In genomic region chr7:142563168-142563567, GRCm38 (mm10) we compare ENCODE assay signal across 12 mouse cellular contexts. TPM values are rescaled to one million over a fixed set of nuclear protein-coding genes. Genes with fewer than 3 reads are reported as not detected.
DNase-seq lines count a peak whose midpoint lies in the region; ATAC-seq and TF ChIP-seq lines count a peak whose summit lies in the region.
"Had no signal": no experiment of that assay in that cellular context is flagged by ENCODE, and none has a peak within 500 bp of the region (broad histone marks: within the 10 kb centered on the region; RNA-seq: fewer than 3 reads in every experiment).

No protein-coding gene starts in this region.

- peak overlapping the region; percentile 95 for H3K27ac ChIP-seq in heart, embryonic 10.5 days
- H3K27ac ChIP-seq in midbrain, embryonic 11.5 days (ENCODE audit: low read depth, low read length) = no peak overlapping the region
- no peak overlapping the region for H3K27ac ChIP-seq in midbrain, embryonic 16.5 days (ENCODE audit: low read length)
- no peak overlapping the region for H3K27ac ChIP-seq in limb, embryonic 14.5 days (replicated peaks; ENCODE audit: low read depth, low read length)
- H3K27ac ChIP-seq: forebrain, embryonic 15.5 days had no signal

- peaks cover 99% of the 10 kb centered on the region for H3K4me1 ChIP-seq in heart, embryonic 10.5 days
- H3K4me1 ChIP-seq in midbrain, embryonic 11.5 days (ENCODE audit: control insufficient read depth, insufficient read depth, low read length) = peaks cover 19% of the 10 kb centered on the region
- H3K4me1 ChIP-seq in midbrain, embryonic 16.5 days (ENCODE audit: control insufficient read depth, insufficient read depth, low read length) = peaks cover 2% of the 10 kb centered on the region; the same call in 1 of the 2 replicates
- peaks cover 48% of the 10 kb centered on the region for H3K4me1 ChIP-seq in limb, embryonic 14.5 days (ENCODE audit: control insufficient read depth, insufficient read depth, low read length)

- WGBS in heart, embryonic 10.5 days = 27% methylated on average over 6 of the region's 6 CpGs
- 33% methylated on average over 6 of the region's 6 CpGs for WGBS in midbrain, embryonic 11.5 days
- WGBS in midbrain, embryonic 16.5 days = 24% methylated on average over 6 of the region's 6 CpGs
- 18% methylated on average over 6 of the region's 6 CpGs for WGBS in limb, embryonic 14.5 days

- no peak overlapping the region for H3K9ac ChIP-seq in midbrain, embryonic 11.5 days (ENCODE audit: low read length)
- H3K9ac ChIP-seq in midbrain, embryonic 16.5 days (ENCODE audit: low read depth, low read length) = no peak overlapping the region
- H3K9ac ChIP-seq in limb, embryonic 14.5 days (ENCODE audit: low read depth, low read length, severe bottlenecking) = no peak overlapping the region
- H3K9ac ChIP-seq: forebrain, embryonic 15.5 days; limb, embryonic 15.5 days had no signal

- no peak overlapping the region for H3K4me3 ChIP-seq in heart, embryonic 10.5 days
- no peak overlapping the region for H3K4me3 ChIP-seq in midbrain, embryonic 11.5 days (ENCODE audit: low read depth, low read length)
- H3K4me3 ChIP-seq in midbrain, embryonic 16.5 days (ENCODE audit: low read depth, low read length) = no peak overlapping the region
- no peak overlapping the region for H3K4me3 ChIP-seq in limb, embryonic 14.5 days (replicated peaks; ENCODE audit: low read length)
- H3K4me3 ChIP-seq: forebrain, embryonic 15.5 days; limb, embryonic 15.5 days had no signal

- no peaks in the 10 kb centered on the region for H3K27me3 ChIP-seq in heart, embryonic 10.5 days (ENCODE audit: insufficient read depth, poor library complexity, severe bottlenecking)
- H3K27me3 ChIP-seq in midbrain, embryonic 11.5 days (ENCODE audit: control insufficient read depth, insufficient read depth, low read length) = no peaks in the 10 kb centered on the region
- no peaks in the 10 kb centered on the region for H3K27me3 ChIP-seq in midbrain, embryonic 16.5 days (ENCODE audit: control insufficient read depth, insufficient read depth, low read depth, low read length)
- no peaks in the 10 kb centered on the region for H3K27me3 ChIP-seq in limb, embryonic 14.5 days (ENCODE audit: control insufficient read depth, insufficient read depth, low read length)
- H3K27me3 ChIP-seq: forebrain, embryonic 15.5 days; limb, embryonic 15.5 days had no signal

- ATAC-seq in midbrain, embryonic 11.5 days (ENCODE audit: low FRiP score) = 0 out of 2 replicates have a peak, but pooled peaks have one; percentile 35
- no peak for ATAC-seq in midbrain, embryonic 16.5 days
- peak; percentile 21; the same call in 1 of the 2 replicates for ATAC-seq in limb, embryonic 14.5 days (ENCODE audit: low FRiP score, low read depth)
- no peak for ATAC-seq in megakaryocyte-erythroid progenitor cell, adult 5-6 weeks (replicated peaks; ENCODE audit: low FRiP score, low TSS enrichment, poor library complexity, severe bottlenecking)
- ATAC-seq: forebrain, embryonic 15.5 days had no signal

- no peaks in the 10 kb centered on the region for H3K36me3 ChIP-seq in heart, embryonic 10.5 days
- H3K36me3 ChIP-seq in midbrain, embryonic 11.5 days (ENCODE audit: control insufficient read depth, insufficient read depth, low read length) = no peaks in the 10 kb centered on the region
- no peaks in the 10 kb centered on the region for H3K36me3 ChIP-seq in midbrain, embryonic 16.5 days (ENCODE audit: control insufficient read depth, insufficient read depth, low read length)
- H3K36me3 ChIP-seq in limb, embryonic 14.5 days (ENCODE audit: control insufficient read depth, insufficient read depth, low read length) = no peaks in the 10 kb centered on the region
- H3K36me3 ChIP-seq: forebrain, embryonic 15.5 days; limb, embryonic 15.5 days had no signal

- DNase-seq in heart, embryonic 10.5 days (ENCODE audit: low spot score) = no peak
- DNase-seq in heart, adult 8-10 months (ENCODE audit: low spot score) = no peak
- DNase-seq in midbrain, embryonic 11.5 days (ENCODE audit: low spot score, missing footprints) = peak; percentile 80
- DNase-seq in limb, embryonic 14.5 days (ENCODE audit: low spot score) = no peak
- DNase-seq in adrenal gland, postnatal 25 days = no peak
- DNase-seq in adipocyte (ENCODE audit: low spot score) = no peak
- DNase-seq: heart, adult 18-20 months; kidney, adult 11 months had no signal

- TF ChIP-seq POLR2A in limb, embryonic 14.5 days (IDR thresholded peaks at IDR 0.05; ENCODE audit: borderline replicate concordance, extremely low read depth, insufficient read depth, insufficient read length) = no peak

- H3K9me3 ChIP-seq in heart, embryonic 10.5 days = no peaks in the 10 kb centered on the region
- H3K9me3 ChIP-seq in midbrain, embryonic 11.5 days (ENCODE audit: control insufficient read depth, low read length) = no peaks in the 10 kb centered on the region
- H3K9me3 ChIP-seq in midbrain, embryonic 16.5 days (replicated peaks; ENCODE audit: control insufficient read depth, low read length, poor library complexity, severe bottlenecking) = no peaks in the 10 kb centered on the region
- H3K9me3 ChIP-seq in limb, embryonic 14.5 days (ENCODE audit: control insufficient read depth, low read length) = no peaks in the 10 kb centered on the region
- H3K9me3 ChIP-seq: forebrain, embryonic 15.5 days; limb, embryonic 15.5 days had no signal

- H3K4me2 ChIP-seq in midbrain, embryonic 11.5 days = no peak overlapping the region
- no peak overlapping the region for H3K4me2 ChIP-seq in midbrain, embryonic 16.5 days (ENCODE audit: low read length)
- no peak overlapping the region for H3K4me2 ChIP-seq in limb, embryonic 14.5 days (replicated peaks; ENCODE audit: low read depth, low read length, severe bottlenecking)
- H3K4me2 ChIP-seq: forebrain, embryonic 15.5 days; limb, embryonic 15.5 days had no signal

RNA-seq across cellular contexts. Expression of gene Mrpl23, which starts 30.7 kb away (rescaled TPM):
- 17.1 and 25.1 TPM in 2 replicates for polyA plus RNA-seq in heart, embryonic 10.5 days (2016; fragmentation: Nextera tagmentation; extraction: Ambion mirVana)
- 10 to 100 TPM in 2 of 4 experiments, 1 to 10 TPM in 1, under 1 TPM in 1; 0.90 to 35.4 (median 16.1) TPM for total RNA-seq in heart, adult 8-10 months (2022)
- 13.9 and 16.6 TPM in 2 replicates for polyA plus RNA-seq in midbrain, embryonic 11.5 days (2014; fragmentation: Nextera tagmentation; extraction: Ambion mirVana)
- polyA plus RNA-seq in midbrain, embryonic 16.5 days (2015; fragmentation: Nextera tagmentation; extraction: Ambion mirVana) = 15.6 and 18.6 TPM in 2 replicates
- 94.6 and 97.2 TPM in 2 replicates for polyA plus RNA-seq in limb, embryonic 14.5 days (2012; rRNA removed)
- polyA plus RNA-seq in limb, embryonic 14.5 days (2014; fragmentation: Nextera tagmentation; extraction: Ambion mirVana) = 30.0 and 40.8 TPM in 2 replicates
- total RNA-seq in megakaryocyte-erythroid progenitor cell, adult 5-6 weeks (2014; fragmentation: Nextera tagmentation) = 13.0 and 13.8 TPM in 2 replicates
- total RNA-seq in megakaryocyte-erythroid progenitor cell, adult 5-6 weeks (2017) = 46.6 and 82.1 TPM in 2 replicates
- 4.5 and 13.8 TPM in 2 replicates for total RNA-seq in adrenal gland, postnatal 25 days (2021)

Comparison
In these comparisons a context has a peak if more than half of its experiments do, and no peak if none do; other contexts are left out.
1. ATAC-seq: peak in midbrain, embryonic 11.5 days (single experiment) and limb, embryonic 14.5 days (single experiment); none in midbrain, embryonic 16.5 days (single experiment) and megakaryocyte-erythroid progenitor cell, adult 5-6 weeks (single experiment).